Mouse (Mus musculus): ENCODE results near the gene Cdkn2aip. TPM values are rescaled to one million over a fixed set of nuclear protein-coding genes. Genes with fewer than 3 reads are reported as not detected.

Cdkn2aip gene
- polyA plus RNA-seq, 1 experiment from 2014 or later: 21.1 TPM

DNA sequence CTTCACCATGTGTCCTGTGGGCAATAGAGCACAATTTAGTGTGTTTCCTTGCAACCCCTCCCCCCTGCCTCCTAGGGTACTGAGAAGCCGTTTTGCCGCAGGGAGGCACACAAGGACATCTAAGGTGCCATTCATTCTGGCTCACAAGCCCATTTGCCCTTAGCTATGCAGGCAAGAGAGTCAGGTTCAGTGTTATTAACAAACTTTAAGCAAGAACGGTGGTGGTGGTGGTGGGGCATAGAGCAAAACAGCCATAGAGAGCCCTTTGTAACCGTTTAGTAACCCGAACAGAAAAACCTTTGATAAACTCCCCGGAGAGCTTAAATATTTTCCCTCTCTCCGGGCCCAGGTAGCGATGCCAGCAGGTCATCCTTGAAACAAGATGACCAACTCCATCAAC, 29.3 kb upstream of the Cdkn2aip start:
- Histone ChIP-seq H3K9me3 (replicated peaks) (no peaks in the 10 kb centered on the region; the same call in 1 of the 2 replicates), H3K9ac (no peak overlapping the region), H3K36me3 (no peaks in the 10 kb centered on the region), H3K27me3 (replicated peaks) (peaks cover 13% of the 10 kb centered on the region; the same call in 1 of the 2 replicates), H3K4me3 (no peak overlapping the region), H3K27ac (ENCODE audit: poor library complexity, severe bottlenecking) (no peak overlapping the region), H3K4me1 (replicated peaks) (peaks cover 6% of the 10 kb centered on the region), H3K4me2 (peak overlapping the region; percentile 37)
- no peak for ATAC-seq (ENCODE audit: insufficient number of reproducible peaks, low FRiP score)
- 29% methylated on average over 8 of the region's 8 CpGs for WGBS

DNA sequence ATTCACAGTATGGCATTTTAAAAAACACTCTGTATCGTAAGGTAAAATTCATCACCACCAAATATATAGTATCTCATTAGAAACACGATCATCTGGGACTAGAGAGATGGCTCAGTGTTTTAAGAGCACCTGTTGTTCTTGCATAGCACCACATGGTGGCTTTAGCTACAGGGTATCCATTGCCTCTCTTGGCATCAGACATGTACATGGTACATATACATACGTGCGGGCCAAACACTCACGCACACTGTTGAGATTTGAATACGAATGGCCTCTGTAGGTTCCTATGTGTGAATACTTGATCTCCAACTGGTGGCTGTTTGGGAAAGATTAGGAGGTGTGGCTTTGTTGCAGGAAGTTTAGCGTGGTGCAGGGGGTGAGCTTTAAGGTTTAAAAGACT, 28.6 kb upstream of the Cdkn2aip start:
- WGBS: 73% methylated on average over 7 of the region's 7 CpGs
- no peaks in the 10 kb centered on the region; the same call in 1 of the 2 replicates for H3K9me3 ChIP-seq (replicated peaks)
- H3K9ac ChIP-seq: no peak overlapping the region
- H3K4me3 ChIP-seq: no peak overlapping the region
- ATAC-seq (ENCODE audit: insufficient number of reproducible peaks, low FRiP score): no peak
- peaks cover 13% of the 10 kb centered on the region; the same call in 1 of the 2 replicates for H3K27me3 ChIP-seq (replicated peaks)
- H3K36me3 ChIP-seq: no peaks in the 10 kb centered on the region
- H3K4me2 ChIP-seq: no peak overlapping the region
- no peak overlapping the region for H3K27ac ChIP-seq (ENCODE audit: poor library complexity, severe bottlenecking)
- H3K4me1 ChIP-seq (replicated peaks): peaks cover 6% of the 10 kb centered on the region

DNA sequence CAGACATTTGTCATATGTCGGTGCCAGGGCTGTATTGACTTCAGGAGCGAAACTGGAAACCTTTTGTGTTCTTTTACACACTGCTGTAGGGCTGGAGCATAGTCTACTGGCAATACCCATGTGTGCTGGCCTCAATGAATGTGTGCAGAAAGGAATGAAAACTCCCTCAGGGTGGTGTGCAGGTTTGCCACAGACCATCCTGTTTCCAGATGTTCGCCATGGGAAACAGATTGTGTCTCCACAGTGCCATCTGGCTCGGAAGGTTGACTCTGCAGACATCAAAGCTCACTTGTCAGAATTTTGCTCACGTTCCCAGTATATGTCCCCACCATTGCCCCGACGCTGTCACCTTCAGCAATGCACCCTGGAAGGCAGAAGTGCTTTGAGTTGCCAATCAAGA, 23.4 kb upstream of the Cdkn2aip start:
- H3K4me3 ChIP-seq: no peak overlapping the region
- no peak overlapping the region for H3K27ac ChIP-seq (ENCODE audit: poor library complexity, severe bottlenecking)
- no peaks in the 10 kb centered on the region for H3K4me1 ChIP-seq (replicated peaks)
- H3K36me3 ChIP-seq: no peaks in the 10 kb centered on the region
- 48% methylated on average over 7 of the region's 7 CpGs for WGBS
- peaks cover 6% of the 10 kb centered on the region; the same call in 1 of the 2 replicates for H3K27me3 ChIP-seq (replicated peaks)
- no peaks in the 10 kb centered on the region; the same call in 1 of the 2 replicates for H3K9me3 ChIP-seq (replicated peaks)
- no peak overlapping the region for H3K9ac ChIP-seq
- H3K4me2 ChIP-seq: no peak overlapping the region
- ATAC-seq (ENCODE audit: insufficient number of reproducible peaks, low FRiP score): no peak

DNA sequence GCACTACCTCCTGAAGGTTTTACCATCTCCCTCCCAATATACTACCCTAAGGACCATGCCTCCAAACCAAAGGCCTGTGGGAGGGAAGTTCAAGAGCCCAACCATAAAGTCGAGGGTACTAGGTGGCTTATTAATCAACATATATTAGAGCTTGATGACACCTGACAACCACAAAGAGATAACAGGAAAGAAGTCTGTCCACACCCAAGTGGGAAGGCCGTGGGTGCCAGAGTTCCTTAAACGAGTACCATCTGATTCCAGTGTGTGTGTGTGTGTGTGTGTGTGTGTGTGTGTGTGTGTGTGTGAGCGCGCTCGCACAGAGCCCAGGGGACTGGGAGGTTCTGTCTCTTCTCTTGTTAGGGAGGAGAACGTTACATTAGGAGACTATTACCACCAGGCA, 15.6 kb upstream of the Cdkn2aip start:
- no peaks in the 10 kb centered on the region for H3K9me3 ChIP-seq (replicated peaks)
- no peak overlapping the region for H3K9ac ChIP-seq
- H3K4me3 ChIP-seq: no peak overlapping the region
- no peak for ATAC-seq (ENCODE audit: insufficient number of reproducible peaks, low FRiP score)
- no peaks in the 10 kb centered on the region for H3K36me3 ChIP-seq
- H3K4me1 ChIP-seq (replicated peaks): no peaks in the 10 kb centered on the region
- H3K27ac ChIP-seq (ENCODE audit: poor library complexity, severe bottlenecking): no peak overlapping the region
- H3K4me2 ChIP-seq: no peak overlapping the region
- H3K27me3 ChIP-seq (replicated peaks): no peaks in the 10 kb centered on the region
- WGBS: 68% methylated on average over 7 of the region's 7 CpGs

DNA sequence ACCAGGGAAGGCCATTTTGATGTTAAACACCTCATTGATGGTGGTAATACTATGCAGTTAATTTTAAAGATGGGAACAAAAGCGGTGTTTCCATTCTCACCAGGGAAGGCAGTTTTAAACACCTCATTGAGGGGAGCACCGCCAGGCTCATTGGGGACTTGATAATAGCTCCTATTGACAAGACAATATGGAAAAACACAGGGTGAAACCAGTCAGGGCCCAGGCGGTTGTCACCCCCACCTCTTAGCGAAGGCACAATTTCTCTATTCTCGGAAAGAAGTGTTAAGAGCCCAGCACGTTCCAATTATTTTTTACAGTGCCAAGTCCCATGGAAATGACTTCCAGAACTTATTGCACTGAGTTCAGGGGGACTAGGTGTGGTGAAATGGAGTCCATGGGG, 13.2 kb upstream of the Cdkn2aip start:
- Histone ChIP-seq H3K4me3 (no peak overlapping the region), H3K9me3 (replicated peaks) (no peaks in the 10 kb centered on the region), H3K36me3 (no peaks in the 10 kb centered on the region), H3K27me3 (replicated peaks) (no peaks in the 10 kb centered on the region), H3K4me1 (replicated peaks) (no peaks in the 10 kb centered on the region), H3K27ac (ENCODE audit: poor library complexity, severe bottlenecking) (no peak overlapping the region), H3K4me2 (no peak overlapping the region), H3K9ac (no peak overlapping the region)
- WGBS: 43% methylated on average over 6 of the region's 6 CpGs
- no peak for ATAC-seq (ENCODE audit: insufficient number of reproducible peaks, low FRiP score)

DNA sequence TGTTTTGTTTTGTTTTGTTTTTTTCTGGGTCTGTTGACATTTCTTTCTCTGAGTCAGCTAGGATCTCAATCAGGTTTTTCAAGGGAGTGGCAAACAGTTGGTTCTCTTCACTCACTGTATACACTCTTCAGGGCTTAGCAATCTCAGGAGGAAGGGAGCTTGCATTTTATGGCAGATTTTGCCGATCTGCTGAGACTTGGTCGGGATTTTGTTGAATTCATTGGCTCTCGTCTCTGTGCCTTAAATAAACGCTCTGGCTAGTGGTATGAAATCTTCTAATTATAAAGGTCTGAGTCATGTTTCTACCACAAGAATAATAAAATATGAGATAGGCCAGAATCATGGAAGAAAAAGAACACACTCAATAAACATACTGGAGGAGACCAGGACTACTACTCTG, 7.9 kb upstream of the Cdkn2aip start:
- Histone ChIP-seq H3K9me3 (replicated peaks) (no peaks in the 10 kb centered on the region), H3K36me3 (no peaks in the 10 kb centered on the region), H3K27ac (ENCODE audit: poor library complexity, severe bottlenecking) (no peak overlapping the region), H3K4me3 (no peak overlapping the region), H3K4me1 (replicated peaks) (peaks cover 5% of the 10 kb centered on the region; the same call in 1 of the 2 replicates), H3K27me3 (replicated peaks) (no peaks in the 10 kb centered on the region), H3K9ac (no peak overlapping the region), H3K4me2 (no peak overlapping the region)
- 57% methylated on average over 4 of the region's 4 CpGs for WGBS
- no peak for ATAC-seq (ENCODE audit: insufficient number of reproducible peaks, low FRiP score)

DNA sequence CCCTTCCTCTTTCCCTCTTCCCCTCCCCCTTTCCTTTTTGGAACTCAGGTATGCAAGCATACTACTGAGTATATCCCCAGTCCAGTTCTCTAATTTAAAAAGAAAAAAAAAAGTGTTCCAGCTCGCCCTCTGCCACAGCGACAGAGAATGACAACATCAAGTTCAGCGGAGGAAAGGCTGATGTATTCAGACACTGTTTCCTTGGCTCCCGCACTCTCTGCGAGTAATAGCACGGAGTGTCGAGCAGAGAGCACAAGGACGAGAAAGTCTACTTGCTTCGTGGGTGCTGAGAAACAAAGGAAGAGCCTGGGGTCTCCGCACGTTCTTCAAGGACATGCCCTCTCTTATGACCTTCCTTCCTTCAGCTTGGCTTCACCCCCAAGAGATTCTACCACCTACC, 4.9 kb upstream of the Cdkn2aip start:
- no peaks in the 10 kb centered on the region for H3K9me3 ChIP-seq (replicated peaks)
- no peak overlapping the region; the same call in 1 of the 2 replicates for H3K27ac ChIP-seq (ENCODE audit: poor library complexity, severe bottlenecking)
- WGBS: 11% methylated on average over 11 of the region's 11 CpGs
- peak overlapping the region; percentile 50 for H3K4me2 ChIP-seq
- H3K9ac ChIP-seq: no peak overlapping the region
- peaks cover 7% of the 10 kb centered on the region; the same call in 1 of the 2 replicates for H3K4me1 ChIP-seq (replicated peaks)
- no peak overlapping the region for H3K4me3 ChIP-seq
- H3K27me3 ChIP-seq (replicated peaks): no peaks in the 10 kb centered on the region
- no peaks in the 10 kb centered on the region for H3K36me3 ChIP-seq
- no peak for ATAC-seq (ENCODE audit: insufficient number of reproducible peaks, low FRiP score)

DNA sequence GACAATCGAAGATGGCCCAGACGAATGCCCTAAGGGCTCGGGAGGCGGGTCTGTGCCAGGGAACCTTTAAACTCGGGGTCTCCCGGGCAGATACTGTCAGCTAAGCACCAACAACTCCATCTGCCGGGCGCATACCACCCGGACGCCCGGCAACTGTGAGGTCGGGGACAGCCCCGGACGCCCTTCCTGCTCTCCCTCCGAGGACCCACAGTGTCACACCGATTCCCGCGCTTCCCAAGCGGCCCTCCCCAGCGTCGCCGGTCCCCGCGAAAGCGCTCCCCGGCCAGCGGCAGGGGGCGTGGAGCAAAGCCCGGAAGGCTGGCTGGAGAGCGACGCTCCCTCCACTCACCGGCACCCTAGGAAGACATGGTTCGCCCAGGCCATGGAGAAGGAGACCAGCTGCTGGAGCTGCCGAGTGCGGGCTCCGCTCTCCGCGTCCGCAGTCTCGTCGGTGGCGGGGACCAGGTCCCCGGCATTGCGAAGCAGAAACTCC, 515 bp downstream of the Cdkn2aip start:
- H3K27me3 ChIP-seq (replicated peaks): no peaks in the 10 kb centered on the region
- ATAC-seq (ENCODE audit: insufficient number of reproducible peaks, low FRiP score): peak; percentile 26
- peak overlapping the region; percentile 96 for H3K4me3 ChIP-seq
- no peaks in the 10 kb centered on the region for H3K9me3 ChIP-seq (replicated peaks)
- H3K4me1 ChIP-seq (replicated peaks): peaks cover 16% of the 10 kb centered on the region
- H3K4me2 ChIP-seq: peak overlapping the region; percentile 90
- WGBS: under 1% methylated on average over 44 of the region's 44 CpGs
- peak overlapping the region; percentile 88 for H3K9ac ChIP-seq
- H3K36me3 ChIP-seq: peaks cover 21% of the 10 kb centered on the region
- peak overlapping the region; percentile 92 for H3K27ac ChIP-seq (ENCODE audit: poor library complexity, severe bottlenecking)

DNA sequence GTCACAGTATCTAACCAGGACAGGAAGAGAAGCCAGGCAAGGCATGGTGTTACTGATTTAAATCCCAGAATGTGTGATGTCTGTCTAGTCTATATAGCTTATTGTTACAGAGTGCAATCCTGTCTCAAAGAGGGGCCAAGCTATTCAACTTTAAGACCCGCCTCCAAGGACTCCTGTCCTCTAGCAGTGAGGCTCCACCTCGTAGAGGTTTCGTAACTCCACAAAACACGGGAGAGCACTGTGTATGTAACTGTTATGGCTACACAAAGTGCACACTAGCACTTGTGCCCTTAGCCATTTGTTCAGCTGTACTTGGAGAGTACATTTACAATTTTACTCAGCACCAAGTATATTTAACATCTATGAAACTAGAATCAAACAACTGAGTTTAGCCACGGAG, 5.6 kb downstream of the Cdkn2aip start:
- Histone ChIP-seq H3K4me3 (no peak overlapping the region), H3K27me3 (replicated peaks) (no peaks in the 10 kb centered on the region), H3K4me2 (no peak overlapping the region), H3K4me1 (replicated peaks) (peaks cover 11% of the 10 kb centered on the region; the same call in 1 of the 2 replicates), H3K36me3 (peaks cover 40% of the 10 kb centered on the region), H3K9me3 (replicated peaks) (no peaks in the 10 kb centered on the region), H3K9ac (no peak overlapping the region), H3K27ac (ENCODE audit: poor library complexity, severe bottlenecking) (no peak overlapping the region)
- no peak for ATAC-seq (ENCODE audit: insufficient number of reproducible peaks, low FRiP score)
- 92% methylated on average over 5 of the region's 5 CpGs for WGBS

DNA sequence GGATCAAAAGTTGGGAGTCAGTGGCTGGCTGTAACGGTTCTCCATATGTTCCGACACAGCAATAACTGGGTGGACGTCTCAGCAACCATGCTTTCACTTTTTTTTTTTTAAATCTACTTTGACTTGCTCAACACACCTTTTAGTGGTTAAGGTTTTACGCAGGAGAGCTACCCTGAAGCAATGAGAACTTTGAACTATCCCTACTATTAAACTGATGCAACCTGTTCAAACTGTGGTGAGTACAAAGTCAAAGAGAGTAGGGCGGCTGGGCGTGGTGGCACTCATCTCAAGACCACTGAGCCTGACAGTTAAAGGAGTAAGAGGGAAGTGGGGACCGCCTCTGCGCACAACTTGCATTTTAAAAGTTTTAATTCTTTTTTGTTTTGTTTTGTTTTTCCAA, 7.0 kb downstream of the Cdkn2aip start:
- 90% methylated on average over 8 of the region's 8 CpGs for WGBS
- Histone ChIP-seq H3K36me3 (peaks cover 36% of the 10 kb centered on the region), H3K27ac (ENCODE audit: poor library complexity, severe bottlenecking) (no peak overlapping the region), H3K4me2 (no peak overlapping the region), H3K4me1 (replicated peaks) (0 out of 2 replicates have a peak, but pooled peaks cover 5% of the 10 kb centered on the region), H3K9me3 (replicated peaks) (no peaks in the 10 kb centered on the region), H3K27me3 (replicated peaks) (no peaks in the 10 kb centered on the region), H3K4me3 (no peak overlapping the region), H3K9ac (no peak overlapping the region)
- no peak for ATAC-seq (ENCODE audit: insufficient number of reproducible peaks, low FRiP score)

DNA sequence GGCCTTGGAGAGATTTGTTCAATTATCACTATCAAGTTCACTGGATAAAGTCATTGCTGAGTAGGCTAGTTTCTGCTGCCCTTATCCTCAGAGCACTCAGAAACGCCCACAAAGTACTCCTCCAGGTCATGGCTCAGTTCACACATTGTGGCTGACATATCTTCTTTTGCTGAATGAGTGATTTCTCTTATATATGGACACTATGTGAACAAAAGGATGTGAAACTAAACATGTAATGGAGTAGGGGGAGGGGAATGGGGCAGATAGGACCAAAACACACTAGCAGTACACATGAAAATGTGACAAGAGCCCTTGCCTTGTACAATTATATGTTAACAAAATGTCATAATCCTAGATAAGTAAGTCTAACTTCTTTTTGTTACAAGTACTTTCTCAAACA, 11.4 kb downstream of the Cdkn2aip start:
- no peaks in the 10 kb centered on the region for H3K27me3 ChIP-seq (replicated peaks)
- 45% methylated on average over 1 of the region's 1 CpGs for WGBS
- ATAC-seq (ENCODE audit: insufficient number of reproducible peaks, low FRiP score): no peak

DNA sequence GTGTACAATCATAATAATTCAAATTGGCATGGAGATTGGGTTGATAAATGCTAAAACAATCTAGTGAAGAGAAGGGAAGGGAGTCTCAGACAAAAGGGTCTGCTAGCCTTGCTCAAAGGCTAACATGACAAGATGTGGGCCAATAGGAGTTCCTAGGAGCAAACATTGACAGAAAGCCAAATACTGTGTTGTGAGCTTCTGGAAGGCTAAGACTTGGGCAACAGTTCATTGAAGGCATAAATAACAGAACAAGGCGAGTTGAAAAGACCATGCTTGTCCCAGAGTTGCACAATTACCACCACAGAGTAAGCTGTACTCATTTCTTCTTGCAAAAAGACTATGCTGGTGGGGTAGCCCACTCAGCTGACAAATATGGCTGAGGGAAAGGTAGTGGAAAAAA, 16.0 kb downstream of the Cdkn2aip start:
- no peak overlapping the region for H3K4me3 ChIP-seq
- 53% methylated on average over 1 of the region's 1 CpGs for WGBS
- ATAC-seq (ENCODE audit: insufficient number of reproducible peaks, low FRiP score): no peak
- no peak overlapping the region for H3K27ac ChIP-seq (ENCODE audit: poor library complexity, severe bottlenecking)
- 0 out of 2 replicates have a peak, but pooled peaks cover 3% of the 10 kb centered on the region for H3K9me3 ChIP-seq (replicated peaks)
- H3K4me2 ChIP-seq: no peak overlapping the region
- no peaks in the 10 kb centered on the region for H3K27me3 ChIP-seq (replicated peaks)
- H3K36me3 ChIP-seq: no peaks in the 10 kb centered on the region
- no peaks in the 10 kb centered on the region for H3K4me1 ChIP-seq (replicated peaks)
- no peak overlapping the region for H3K9ac ChIP-seq

More for the DNA sequence above, 11.4 kb downstream of the Cdkn2aip start:
- H3K36me3 ChIP-seq: peaks cover 12% of the 10 kb centered on the region
- H3K9ac ChIP-seq: no peak overlapping the region
- no peak overlapping the region for H3K4me3 ChIP-seq
- H3K4me2 ChIP-seq: no peak overlapping the region
- H3K27ac ChIP-seq (ENCODE audit: poor library complexity, severe bottlenecking): no peak overlapping the region
- H3K4me1 ChIP-seq (replicated peaks): no peaks in the 10 kb centered on the region
- 0 out of 2 replicates have a peak, but pooled peaks cover 3% of the 10 kb centered on the region for H3K9me3 ChIP-seq (replicated peaks)

All from heart, embryonic 12.5 days (tissue).